Mouse (Mus musculus): ENCODE measurements around the gene Kctd17.

The Kctd17 gene

DNA sequence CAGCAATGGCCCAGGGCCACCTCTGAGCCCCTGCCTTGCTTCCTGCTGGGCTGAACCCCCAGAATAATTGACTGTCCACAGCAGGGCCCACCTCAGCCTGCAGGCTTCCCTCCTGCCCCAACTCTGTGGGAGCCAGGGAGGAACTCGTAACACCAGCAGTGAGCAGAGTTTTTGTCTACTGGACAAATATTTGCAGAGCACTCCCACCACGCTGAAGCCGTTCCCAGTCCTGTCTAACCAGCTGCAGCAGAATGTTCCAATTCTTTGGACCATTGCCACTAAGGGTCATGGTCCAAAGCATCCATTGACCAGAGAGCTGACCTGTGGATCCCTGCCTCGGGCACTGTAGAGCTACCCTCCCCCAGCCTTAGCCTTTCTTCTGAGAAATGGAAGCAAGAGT lies 11.4 kb upstream of the Kctd17 start:
- DNase-seq: no peak

DNA sequence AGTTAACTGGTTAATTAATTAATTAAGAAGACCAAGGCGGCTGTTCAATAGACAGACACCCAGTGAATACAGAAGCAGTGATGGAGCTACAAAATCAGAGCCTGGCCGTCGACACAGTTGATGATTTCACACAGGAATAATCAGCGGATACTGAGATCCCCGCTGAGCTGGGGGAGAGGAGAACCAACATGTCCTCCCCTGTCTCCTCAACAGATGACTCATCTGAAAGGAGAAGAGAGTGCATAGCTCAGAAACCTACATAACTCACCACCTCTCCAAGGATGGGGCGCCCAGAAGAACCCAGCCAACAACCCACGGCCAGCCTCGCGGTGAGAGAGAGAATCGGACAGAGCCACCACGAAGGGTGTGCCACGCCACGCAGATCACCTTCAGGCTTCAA lies 8.0 kb upstream of the Kctd17 start:
- DNase-seq: no peak

- DNase-seq: peak; percentile 89
Observed at GRCm38 (mm10) chr15:78422046-78422956, 6.1 kb upstream of the Kctd17 start.

DNA sequence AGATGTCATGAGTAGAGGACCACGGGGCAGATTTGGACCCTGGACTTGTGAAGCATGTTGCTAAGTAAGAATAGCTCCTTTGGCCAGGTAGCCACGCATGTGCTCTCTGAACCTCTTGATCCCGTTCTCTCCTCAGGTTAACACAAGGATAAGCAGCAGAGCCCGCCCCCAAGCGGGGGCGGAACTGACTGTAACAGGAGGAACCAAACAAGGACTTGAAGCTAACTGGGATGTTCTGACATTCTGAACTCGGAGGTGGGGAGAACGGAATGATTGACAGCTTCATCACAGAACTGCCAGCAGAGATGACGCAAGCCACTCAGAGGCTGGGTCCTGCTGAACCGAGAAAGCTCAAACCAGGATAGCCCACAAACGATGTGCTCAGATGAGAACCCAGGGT lies 3.9 kb upstream of the Kctd17 start:
- DNase-seq: no peak

- DNase-seq: no peak
Observed at GRCm38 (mm10) chr15:78425230-78425629, 3.1 kb upstream of the Kctd17 start.

- DNase-seq: no peak
Observed at GRCm38 (mm10) chr15:78429139-78429459, 735 bp downstream of the Kctd17 start.

DNA sequence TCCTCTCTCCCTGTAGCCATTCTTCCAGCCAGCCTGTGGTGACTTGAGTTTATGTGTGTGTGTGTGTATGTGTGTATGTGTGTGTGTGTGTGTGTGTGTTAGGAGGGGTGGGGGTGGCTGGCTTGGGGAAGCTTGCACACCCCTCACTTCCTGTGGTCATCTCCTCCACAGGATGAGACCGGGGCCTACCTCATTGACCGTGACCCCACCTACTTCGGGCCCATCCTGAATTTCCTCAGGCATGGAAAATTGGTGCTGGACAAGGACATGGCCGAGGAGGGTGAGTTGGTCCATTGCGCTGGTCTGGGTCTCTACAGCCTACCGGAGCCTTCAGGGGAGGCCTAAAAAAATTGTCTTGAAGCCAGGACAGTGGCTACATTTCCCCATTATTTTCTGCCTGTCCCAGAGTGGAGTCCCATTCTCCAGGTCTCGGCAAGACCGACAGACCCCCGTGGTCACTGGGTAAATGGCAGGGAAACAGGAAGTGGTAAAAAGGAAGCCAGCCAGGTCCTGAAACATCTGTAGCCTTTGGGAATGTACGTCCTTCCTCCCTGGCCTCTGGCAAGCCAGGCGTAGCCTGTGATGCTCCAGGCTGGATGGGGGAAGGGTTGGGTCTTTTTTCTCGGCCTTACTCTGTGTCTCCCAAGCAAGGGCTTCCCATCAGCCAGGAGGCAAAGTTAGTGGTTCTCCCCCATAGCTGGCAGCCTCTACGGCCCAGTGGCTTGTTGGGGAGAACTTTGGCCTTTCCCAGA lies 1.7 kb downstream of the Kctd17 start:
- no peak for DNase-seq

- DNase-seq: no peak
Observed at GRCm38 (mm10) chr15:78430874-78431273, 2.5 kb downstream of the Kctd17 start.

DNA sequence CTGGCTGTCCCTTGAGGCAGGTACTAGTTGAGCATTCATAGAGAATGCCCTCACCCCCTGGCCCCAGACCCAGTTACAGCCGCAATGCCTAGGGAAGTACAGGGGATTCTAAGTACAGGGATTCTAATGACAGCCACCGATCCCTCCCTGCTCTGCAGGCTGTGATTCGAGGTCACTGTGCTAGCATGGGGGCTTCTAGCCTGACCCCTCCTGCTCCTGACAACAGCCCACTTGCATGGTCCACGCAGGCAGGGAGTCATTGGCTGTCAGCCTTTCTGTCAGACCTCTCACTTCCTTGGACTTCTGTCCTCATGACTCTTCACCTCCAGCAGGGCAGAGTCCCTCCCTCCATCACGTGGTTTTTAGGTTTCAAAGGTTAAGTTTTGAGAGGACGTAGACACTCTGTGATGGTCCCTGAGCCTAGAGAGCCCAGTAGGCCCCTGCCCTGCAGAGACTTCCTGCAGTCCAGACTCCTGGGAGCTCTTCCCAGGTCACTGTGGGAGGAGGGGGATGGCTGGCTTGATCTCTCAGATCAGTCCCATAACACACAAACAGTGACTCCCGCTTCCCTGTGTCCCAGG lies 3.3 kb downstream of the Kctd17 start:
- DNase-seq: no peak

GRCm38 (mm10) chr15:78434896-78435520 lies 6.6 kb downstream of the Kctd17 start:
- peak; percentile 77 for DNase-seq

DNA sequence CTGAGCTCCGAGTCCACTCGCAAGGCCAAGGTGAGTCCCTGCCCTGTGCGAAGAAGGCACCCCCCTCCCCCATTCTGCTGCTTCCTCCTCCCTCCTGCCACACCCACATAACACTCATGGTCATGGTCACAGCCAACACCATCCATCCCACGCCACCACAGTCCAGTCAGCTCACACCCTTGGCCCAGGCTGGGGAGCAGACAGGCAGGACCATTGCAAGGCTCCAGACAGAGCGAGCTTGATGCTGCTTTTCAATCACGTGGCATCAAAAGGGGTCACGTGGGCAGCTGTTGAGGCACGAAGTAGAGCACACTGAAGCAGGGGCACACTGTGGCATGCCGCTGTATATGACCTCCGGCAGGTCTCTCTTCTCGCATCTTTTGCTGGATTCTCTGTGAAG lies 7.3 kb downstream of the Kctd17 start:
- no peak for DNase-seq

- peak; percentile 79 for DNase-seq
Observed at GRCm38 (mm10) chr15:78436380-78437192, 8.2 kb downstream of the Kctd17 start.

- peak; percentile 56 for DNase-seq
Observed at GRCm38 (mm10) chr15:78437237-78438017, 9.1 kb downstream of the Kctd17 start.

DNA sequence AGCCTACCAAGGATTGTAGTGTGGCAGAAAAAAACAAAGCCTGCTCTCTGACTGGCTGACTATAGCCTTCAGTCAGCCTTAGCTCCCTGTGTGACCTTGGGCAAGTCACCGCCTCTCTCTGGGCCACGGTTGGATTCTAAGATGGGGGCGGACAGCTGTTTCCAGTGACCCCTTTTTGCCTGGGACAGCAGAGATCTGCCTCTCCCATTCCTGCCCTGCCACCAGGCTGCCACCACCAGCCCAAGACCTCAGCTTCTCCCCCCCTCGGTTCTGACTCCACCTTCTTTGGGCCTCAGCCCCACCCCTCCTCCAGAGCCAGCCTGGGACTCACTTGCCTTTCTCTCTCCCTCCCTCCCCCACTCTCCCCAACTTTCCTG lies 9.6 kb downstream of the Kctd17 start:
- no peak for DNase-seq

DNA sequence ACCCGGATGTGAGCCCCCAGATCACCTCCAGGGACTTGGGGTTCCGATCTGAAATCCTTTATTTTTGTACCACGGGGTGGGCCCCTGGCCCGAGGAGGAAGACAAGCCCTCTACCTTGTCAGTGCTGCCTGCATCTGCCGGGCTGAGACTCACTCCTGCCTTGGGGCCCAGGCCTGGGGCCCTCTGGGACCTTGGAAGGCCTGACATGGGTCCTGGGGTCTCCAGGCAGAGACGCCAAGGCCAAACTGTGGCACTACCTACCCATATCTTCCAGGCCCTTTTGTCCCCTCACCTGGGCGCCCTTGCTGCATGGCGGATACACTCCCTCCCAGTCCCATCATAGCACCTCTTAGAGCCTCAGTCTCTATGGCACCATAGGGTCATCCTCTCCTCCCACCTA lies 10.1 kb downstream of the Kctd17 start:
- DNase-seq: no peak

- no peak for DNase-seq
Observed at GRCm38 (mm10) chr15:78438973-78439372, 10.6 kb downstream of the Kctd17 start.

DNA sequence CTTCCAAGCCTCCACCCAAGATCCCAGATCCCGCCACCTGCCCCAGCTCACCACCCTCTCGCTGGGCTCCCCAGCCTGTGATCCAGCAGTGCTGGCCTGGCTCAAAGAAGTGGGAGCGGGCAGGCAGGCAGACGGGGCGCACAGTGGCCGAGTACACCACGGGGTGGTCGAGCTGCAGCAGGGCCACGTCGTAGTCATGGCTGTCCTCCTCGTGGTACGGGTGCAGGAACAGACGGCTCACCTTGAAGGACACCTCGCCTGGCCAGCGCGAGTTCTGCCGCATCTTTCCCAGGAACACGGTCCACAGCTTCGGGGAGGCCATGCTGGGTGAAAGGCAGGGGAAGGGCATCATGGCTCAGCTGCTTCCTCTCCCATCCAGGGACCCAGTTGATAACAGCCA lies 13.9 kb downstream of the Kctd17 start:
- no peak for DNase-seq

- DNase-seq: no peak
Observed at GRCm38 (mm10) chr15:78443857-78444256, 15.5 kb downstream of the Kctd17 start.

- DNase-seq: no peak
Observed at GRCm38 (mm10) chr15:78447121-78447520, 18.8 kb downstream of the Kctd17 start.

- peak; percentile 95 for DNase-seq
Observed at GRCm38 (mm10) chr15:78447746-78448535, 19.6 kb downstream of the Kctd17 start.

DNA sequence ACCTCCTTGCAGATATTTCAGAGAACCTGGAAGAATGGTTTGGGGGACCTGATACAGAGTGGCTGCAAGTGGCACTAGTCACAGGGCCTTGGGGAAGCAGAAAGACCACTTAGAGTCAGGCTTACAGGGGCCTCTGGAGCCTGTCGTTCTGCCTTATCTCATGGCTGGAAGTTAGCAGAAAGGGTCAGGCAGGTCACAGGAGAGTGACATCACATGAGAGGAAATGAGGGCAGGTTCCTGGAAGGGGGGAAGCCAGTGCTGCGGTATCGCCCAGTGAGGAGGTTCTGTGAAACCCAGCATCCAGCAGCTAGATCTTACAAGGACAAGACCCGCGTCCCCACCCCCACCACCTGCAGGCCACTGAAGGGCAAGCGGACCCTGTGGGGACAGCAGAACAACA lies 20.8 kb downstream of the Kctd17 start:
- DNase-seq: no peak

Measured in embryo, embryonic 11 days (tissue).